Mouse (Mus musculus) thymus, adult 2 months (tissue): ENCODE data around the gene Sacs. TPM values are rescaled to one million over a fixed set of nuclear protein-coding genes. Genes with fewer than 3 reads are reported as not detected.

Experiments
- DNase-seq: peaks from one replicate; pipeline ENCODE4 v3.0.0; 2021
- H3K27ac ChIP-seq: fragments of 200-500 bp; 2 replicates; pipeline ENCODE4 v1.5.1; 2012; ENCODE audit warnings: low read length, control low read depth; ENCODE audit not compliant: control insufficient read depth, insufficient read depth
- H3K27me3 ChIP-seq: fragments of 200-500 bp; 2 replicates; pipeline ENCODE4 v1.6.1; 2012; ENCODE audit warnings: mild to moderate bottlenecking, low read length, moderate library complexity, mixed read lengths; ENCODE audit not compliant: control insufficient read depth, insufficient read depth
- H3K36me3 ChIP-seq: fragments of 200-500 bp; 2 replicates; pipeline ENCODE4 v1.6.1; 2012; ENCODE audit warnings: mild to moderate bottlenecking, low read length, moderate library complexity; ENCODE audit not compliant: control insufficient read depth, insufficient read depth
- H3K4me1 ChIP-seq: fragments of 200-500 bp; replicated peaks from 2 replicates; pipeline ENCODE4 v1.6.1; 2012; ENCODE audit warnings: low read length; ENCODE audit not compliant: control insufficient read depth, insufficient read depth
- H3K4me3 ChIP-seq: fragments of 200-500 bp; 2 replicates; pipeline ENCODE4 v1.5.1; 2012; ENCODE audit warnings: mild to moderate bottlenecking, low read length, control low read depth, moderate library complexity; ENCODE audit not compliant: control insufficient read depth, insufficient read depth
- CTCF ChIP-seq: fragments of 200-500 bp; IDR thresholded peaks from 2 replicates; pipeline ENCODE4 v1.5.1; 2012; ENCODE audit warnings: mild to moderate bottlenecking, control low read depth, low read length, moderate library complexity, borderline replicate concordance; ENCODE audit not compliant: control insufficient read depth, poor library complexity, insufficient read depth; ENCODE audit errors: extremely low read depth
- POLR2A ChIP-seq: fragments of 200-500 bp; IDR thresholded peaks from 2 replicates; pipeline ENCODE4 v1.6.1; 2012; ENCODE audit warnings: mild to moderate bottlenecking, low read length, control low read depth, moderate library complexity; ENCODE audit not compliant: control insufficient read depth, poor library complexity, insufficient read depth; ENCODE audit errors: extremely low read depth
- WGBS: fragments of 180-500 bp; shearing (Covaris S2); methylation state at CpG from one replicate; pipeline ENCODE4 v1.1.7; 2018; 5-methylcytosine and 5-hydroxymethylcytosine counted together
- polyA plus RNA-seq: library from polyadenylated mRNA; depleted of rRNA; stranded (reverse); fragments of >200 nt; gene quantifications from 2 replicates; pipeline ENCODE4 v1.2.3, GENCODE M21; 2012

Sacs gene
- polyA plus RNA-seq, 1 experiment = 3.4 TPM

DNA sequence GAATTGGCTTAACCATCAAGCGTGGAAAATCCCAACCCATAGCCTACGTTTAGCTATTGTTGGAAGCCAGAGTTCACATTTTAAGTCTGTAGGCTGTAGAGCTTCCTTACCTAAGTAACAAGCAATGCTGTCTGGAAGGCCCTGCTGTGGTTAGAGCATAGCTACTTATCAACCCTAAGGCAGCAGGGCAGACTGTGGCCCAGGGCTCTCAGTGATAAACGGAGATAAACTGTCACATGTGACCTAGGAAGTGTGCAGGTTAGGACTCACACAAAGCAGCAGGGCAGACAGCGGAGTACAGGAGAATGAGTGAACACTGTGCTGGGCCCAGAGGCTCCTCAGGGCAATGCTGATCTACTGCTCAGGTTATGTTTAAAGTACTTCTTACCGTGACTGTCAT is 91.5 kb downstream of the Sacs start:
- H3K27me3 ChIP-seq = no peaks in the 10 kb centered on the region
- no peak overlapping the region for H3K4me3 ChIP-seq
- H3K36me3 ChIP-seq = no peaks in the 10 kb centered on the region
- TF ChIP-seq CTCF = no peak
- no peak for TF ChIP-seq POLR2A
- 96% methylated on average over 5 of the region's 5 CpGs for WGBS
- H3K27ac ChIP-seq = no peak overlapping the region
- DNase-seq = no peak
- no peaks in the 10 kb centered on the region for H3K4me1 ChIP-seq

DNA sequence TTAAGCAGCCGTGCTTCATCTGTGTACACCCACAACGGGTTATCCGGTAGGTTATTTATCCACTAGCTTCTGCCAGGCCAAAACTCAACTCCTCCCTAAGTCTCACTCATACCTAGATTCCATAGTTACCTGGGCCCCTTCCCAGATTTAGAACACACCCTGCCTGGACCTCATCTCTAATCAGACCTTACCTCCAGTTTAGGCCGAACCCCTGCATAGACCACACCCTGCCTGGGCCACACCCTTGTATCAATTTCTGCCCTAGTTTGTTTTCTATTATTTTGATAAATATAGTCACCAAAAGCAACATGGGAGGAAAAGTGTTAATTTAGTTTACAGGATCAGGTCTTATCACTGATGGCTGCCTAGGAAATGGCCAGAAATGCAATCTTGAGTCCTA is 91.9 kb downstream of the Sacs start:
- Histone ChIP-seq H3K36me3 (no peaks in the 10 kb centered on the region), H3K27me3 (no peaks in the 10 kb centered on the region), H3K27ac (no peak overlapping the region), H3K4me3 (no peak overlapping the region), H3K4me1 (no peaks in the 10 kb centered on the region)
- TF ChIP-seq POLR2A = no peak
- no peak for TF ChIP-seq CTCF
- DNase-seq = no peak
- WGBS = 94% methylated on average over 4 of the region's 4 CpGs

DNA sequence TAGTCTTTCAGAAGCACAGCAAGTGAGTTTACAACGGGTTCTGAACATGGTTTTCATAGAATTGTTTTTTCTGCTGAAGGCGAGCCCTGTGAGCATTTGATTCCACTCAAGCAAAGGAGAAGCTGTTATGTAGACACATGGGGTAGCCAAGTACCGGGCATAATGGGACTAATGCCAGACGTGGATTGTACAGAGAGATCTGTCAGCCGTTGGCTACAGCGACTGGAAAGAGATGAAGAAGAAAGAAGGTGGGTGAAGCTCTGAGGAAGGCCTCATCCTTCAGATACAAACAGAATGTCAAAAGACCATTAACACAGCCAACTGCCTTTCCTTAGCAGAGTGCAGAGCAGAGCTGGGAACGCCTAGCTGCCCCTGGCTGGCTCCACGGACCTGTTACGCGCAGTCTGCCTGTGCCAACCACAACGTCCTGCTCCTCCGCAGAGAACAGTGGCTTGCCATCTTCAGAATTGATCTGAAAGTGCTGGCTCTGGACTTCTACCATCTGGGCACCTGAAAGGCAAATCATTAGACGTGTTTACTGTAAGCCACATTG is 93.8 kb downstream of the Sacs start:
- no peak overlapping the region for H3K4me3 ChIP-seq
- no peaks in the 10 kb centered on the region for H3K36me3 ChIP-seq
- WGBS = 92% methylated on average over 13 of the region's 13 CpGs
- TF ChIP-seq POLR2A (no peak), CTCF (no peak)
- H3K27me3 ChIP-seq = no peaks in the 10 kb centered on the region
- DNase-seq = no peak
- H3K4me1 ChIP-seq = no peaks in the 10 kb centered on the region
- H3K27ac ChIP-seq = no peak overlapping the region

DNA sequence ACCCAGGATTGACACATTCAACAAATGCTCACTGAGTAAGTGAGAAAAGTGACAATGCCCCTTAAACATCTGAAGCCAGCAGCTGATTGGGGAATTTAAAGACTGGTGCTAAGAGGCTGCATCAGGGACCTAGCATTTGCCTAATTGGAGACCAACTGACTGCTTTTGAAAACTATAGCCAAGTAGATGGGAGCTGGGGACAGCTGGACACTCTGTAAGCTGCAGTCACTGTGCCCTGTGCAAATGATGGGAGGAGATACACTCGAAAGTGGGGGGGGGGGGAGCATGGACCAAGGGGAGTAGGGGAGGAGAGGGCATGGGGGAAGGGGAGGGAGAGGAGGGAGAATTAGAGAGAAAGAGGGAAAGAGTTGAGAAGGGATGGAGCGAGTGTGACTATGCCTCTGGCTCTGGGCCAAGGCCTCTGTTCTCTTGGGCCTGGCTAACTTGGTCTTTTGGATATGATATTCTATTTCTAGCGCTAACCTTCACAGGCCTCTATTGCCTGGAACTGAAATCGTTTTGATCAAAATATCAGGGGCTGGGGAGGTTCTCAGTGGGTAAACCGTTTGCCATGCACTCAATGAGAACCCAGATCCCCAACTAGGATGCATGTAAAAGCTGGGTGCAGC is 97.7 kb downstream of the Sacs start:
- TF ChIP-seq CTCF (no peak), POLR2A (no peak)
- Histone ChIP-seq H3K36me3 (no peaks in the 10 kb centered on the region), H3K4me1 (no peaks in the 10 kb centered on the region), H3K27ac (no peak overlapping the region), H3K27me3 (no peaks in the 10 kb centered on the region), H3K4me3 (no peak overlapping the region)
- DNase-seq = no peak
- WGBS = 75% methylated on average over 5 of the region's 5 CpGs

DNA sequence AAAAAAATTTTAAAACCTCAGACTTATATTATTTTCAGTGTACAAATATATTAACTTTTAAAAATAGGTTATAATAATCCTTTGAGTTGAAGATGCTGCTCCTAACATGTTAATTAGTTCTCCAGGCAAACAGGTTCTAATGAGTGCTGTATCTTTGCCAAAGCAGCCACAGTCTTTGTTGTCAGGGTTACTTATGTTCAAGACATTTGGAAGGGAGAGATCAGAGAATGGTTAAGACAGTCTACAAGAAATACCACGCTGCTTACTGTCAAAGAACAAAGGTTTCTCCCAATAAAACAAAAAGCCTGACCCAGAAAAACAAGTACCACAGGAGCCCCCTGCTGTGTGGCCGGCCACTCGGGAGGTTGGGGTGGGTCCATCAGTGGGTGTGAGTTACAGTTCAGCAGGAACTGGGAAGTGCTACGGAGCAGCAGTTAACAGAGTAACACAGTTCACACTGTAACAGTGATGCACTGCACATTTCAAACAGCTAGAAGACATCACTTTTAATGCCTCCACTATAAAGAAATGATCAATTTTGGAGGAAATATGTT is 98.9 kb downstream of the Sacs start:
- WGBS = 63% methylated on average over 4 of the region's 4 CpGs

DNA sequence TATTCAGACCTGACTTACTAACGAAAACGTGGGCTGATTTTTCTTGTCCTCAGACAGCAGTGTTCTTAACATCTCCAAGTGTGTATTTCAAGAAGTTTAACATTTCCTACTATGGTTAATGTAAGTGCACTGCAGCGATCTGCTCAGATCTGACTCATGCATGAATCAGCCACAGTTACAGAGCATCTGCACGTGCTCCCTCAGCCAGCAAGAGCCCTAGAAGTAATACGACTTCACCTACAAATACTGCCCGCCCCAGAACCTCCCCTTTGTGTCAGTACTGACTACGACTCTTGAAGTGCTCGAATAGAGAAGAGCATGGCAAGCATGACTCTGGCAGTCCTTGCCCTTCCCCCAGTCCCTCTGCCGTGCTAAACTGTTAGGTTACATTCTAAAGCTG is 100.5 kb downstream of the Sacs start:
- WGBS = 56% methylated on average over 9 of the region's 9 CpGs
- H3K4me3 ChIP-seq = no peak overlapping the region
- DNase-seq = no peak
- no peaks in the 10 kb centered on the region for H3K4me1 ChIP-seq
- no peaks in the 10 kb centered on the region for H3K27me3 ChIP-seq
- no peak for TF ChIP-seq POLR2A
- TF ChIP-seq CTCF = no peak
- H3K36me3 ChIP-seq = no peaks in the 10 kb centered on the region
- H3K27ac ChIP-seq = no peak overlapping the region

More for the DNA sequence above, 98.9 kb downstream of the Sacs start:
- no peak overlapping the region for H3K4me3 ChIP-seq
- DNase-seq = no peak
- no peaks in the 10 kb centered on the region for H3K4me1 ChIP-seq
- TF ChIP-seq CTCF (no peak), POLR2A (no peak)
- no peak overlapping the region for H3K27ac ChIP-seq
- H3K27me3 ChIP-seq = no peaks in the 10 kb centered on the region
- H3K36me3 ChIP-seq = no peaks in the 10 kb centered on the region

DNA sequence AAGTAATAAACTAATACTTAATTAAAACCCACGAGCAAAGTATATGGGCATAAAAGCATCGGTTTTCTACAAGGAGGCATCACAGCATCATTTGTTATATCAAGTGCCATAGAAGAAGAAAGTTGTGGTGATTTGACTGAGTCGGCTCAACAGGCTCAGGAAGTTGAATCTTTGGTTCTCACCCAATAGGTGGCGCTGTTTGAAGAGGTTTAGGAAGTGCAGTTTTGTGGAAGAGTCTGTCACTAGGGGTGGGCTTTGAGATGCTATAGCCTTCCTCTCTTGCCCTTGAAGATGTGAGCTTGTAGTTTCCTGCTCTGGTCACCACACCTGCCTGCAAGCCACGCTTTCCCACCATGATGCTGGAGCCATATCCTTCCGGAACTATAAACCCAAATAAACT is 104.4 kb downstream of the Sacs start:
- WGBS = 37% methylated on average over 6 of the region's 6 CpGs

More for the DNA sequence above, 104.4 kb downstream of the Sacs start:
- TF ChIP-seq POLR2A = no peak
- Histone ChIP-seq H3K27me3 (no peaks in the 10 kb centered on the region), H3K36me3 (no peaks in the 10 kb centered on the region), H3K4me1 (no peaks in the 10 kb centered on the region), H3K4me3 (no peak overlapping the region), H3K27ac (no peak overlapping the region)
- peak; percentile 30 for DNase-seq
